Mouse (Mus musculus): Measurements from ENCODE around the gene Cul4a.
"Not testable (repeated sequence)": the region's sequence is repeated elsewhere in the genome, so short reads cannot be mapped to it uniquely, and the experiment has no call there.

Cul4a gene

DNA sequence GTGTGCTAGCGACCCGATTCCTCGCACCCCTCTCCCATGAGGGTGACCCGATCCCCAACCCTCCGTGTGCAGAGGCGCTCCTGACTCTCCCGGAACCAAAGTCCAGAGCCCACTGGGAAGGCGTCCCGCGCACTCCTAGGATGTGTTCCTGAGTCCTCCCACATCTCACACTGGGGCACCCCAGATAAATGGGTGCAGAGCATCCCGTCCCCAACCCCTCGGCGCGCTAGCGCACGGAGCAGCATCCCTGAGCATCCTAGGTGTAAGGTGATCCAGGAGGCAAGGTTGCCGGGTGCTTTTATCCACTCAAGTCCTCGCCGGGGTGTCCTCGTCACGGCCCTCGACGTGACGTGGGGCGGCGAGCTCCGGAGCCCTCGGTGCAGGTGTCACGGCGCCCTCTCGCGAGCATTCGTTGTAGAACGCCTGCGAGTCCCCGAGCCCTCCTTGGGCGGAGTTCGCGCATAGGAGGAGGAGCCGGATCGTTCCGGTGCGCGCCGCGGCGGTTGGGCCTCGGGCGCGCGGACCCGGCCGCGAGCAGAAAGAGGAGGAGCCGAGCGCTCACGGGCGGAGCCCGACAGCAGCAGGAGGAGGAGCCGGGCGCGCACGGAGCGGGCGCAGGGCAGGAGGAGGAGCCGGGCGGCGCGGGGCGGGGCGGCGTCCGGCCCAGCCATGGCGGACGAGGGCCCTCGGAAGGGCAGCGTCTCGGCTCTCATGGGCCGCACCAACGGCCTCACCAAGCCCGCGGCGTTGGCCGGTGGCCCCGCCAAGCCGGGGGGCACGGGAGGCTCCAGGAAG is at the start of gene Cul4a, which contains the start of gene Pcid2:
Gene Cul4a, plus strand, starts transcription at position 535 of the 795 bp plus-strand sequence.
Gene Pcid2, minus strand, starts transcription at position 373 of the 795 bp plus-strand sequence.
- DNase-seq (ENCODE audit: low spot score), result peak; percentile 98

DNA sequence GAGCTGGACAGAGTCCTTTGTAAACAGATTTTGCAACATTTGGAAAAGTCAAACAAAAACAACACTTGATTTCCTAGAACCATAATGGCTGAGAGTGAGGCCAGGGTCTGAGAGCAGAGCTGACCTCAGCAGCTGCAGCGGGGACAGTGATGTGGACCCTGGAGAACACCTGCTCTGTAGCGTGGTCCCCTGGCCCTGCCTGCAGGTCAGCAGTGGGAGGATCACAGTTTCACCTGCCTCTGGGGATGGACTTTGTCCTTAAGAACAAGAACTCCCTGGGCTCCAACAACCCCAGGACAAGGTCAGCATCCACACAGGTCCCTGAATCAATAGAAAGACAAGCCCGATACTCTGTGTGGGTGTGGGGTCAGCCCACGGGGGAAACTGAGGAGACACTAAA is 48.1 kb upstream of the Cul4a start:
- DNase-seq (ENCODE audit: low spot score), result no peak

DNA sequence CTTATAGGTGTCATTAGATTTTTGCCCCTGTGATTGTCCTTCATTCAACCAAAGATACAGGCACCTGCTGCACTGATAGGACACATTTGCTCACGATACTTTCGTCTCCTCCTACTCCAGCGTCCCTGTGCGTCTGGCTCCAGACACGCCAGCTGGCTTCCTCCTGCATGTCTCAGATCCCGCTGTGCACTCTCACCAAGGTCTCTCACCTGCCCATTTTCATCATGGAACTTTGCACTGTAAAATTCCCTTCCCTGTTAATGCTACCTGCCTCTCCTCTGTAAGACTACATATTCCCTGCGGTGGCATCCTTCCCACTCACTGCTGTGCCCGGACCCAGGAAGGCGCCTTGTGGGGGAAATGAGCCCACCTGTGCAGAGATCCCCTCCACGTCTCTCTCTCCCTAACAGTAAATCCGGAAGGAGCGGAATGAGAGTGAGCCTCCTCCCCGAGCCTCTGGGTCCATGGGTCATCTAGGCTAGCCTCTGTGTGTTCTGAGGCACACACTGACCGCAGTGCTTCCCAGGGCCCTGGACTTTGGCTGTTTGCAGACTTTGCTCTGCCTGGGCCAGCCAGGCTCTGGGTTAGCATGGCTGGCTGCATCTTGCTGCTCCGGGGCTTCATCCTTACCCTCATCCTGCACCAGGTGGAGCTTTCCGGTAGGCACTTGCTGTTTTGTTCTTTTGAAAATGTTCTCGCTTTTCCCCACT is 44.8 kb upstream of the Cul4a start, which contains the start of gene Proz:
Gene Proz, plus strand, starts transcription at position 474 of the 710 bp plus-strand sequence.
- DNase-seq (ENCODE audit: low spot score), result no peak

DNA sequence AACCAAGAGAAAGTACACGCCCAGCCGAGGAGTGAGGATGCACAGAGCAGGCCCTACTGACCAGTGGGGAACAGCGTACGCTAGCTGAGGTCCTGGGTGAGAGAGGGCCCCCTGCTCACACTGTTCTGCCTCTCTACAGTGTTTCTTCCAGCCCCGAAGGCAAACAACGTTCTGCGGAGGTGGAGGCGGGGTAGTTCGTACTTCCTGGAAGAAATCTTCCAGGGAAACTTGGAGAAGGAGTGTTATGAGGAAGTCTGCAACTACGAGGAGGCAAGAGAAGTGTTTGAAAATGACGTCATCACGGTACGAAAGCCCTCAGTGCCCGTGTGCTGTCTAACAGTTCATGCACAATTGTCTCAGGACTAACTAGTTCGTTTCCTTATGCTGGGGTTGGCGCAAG is 42.3 kb upstream of the Cul4a start:
- DNase-seq (ENCODE audit: low spot score), result no peak

DNA sequence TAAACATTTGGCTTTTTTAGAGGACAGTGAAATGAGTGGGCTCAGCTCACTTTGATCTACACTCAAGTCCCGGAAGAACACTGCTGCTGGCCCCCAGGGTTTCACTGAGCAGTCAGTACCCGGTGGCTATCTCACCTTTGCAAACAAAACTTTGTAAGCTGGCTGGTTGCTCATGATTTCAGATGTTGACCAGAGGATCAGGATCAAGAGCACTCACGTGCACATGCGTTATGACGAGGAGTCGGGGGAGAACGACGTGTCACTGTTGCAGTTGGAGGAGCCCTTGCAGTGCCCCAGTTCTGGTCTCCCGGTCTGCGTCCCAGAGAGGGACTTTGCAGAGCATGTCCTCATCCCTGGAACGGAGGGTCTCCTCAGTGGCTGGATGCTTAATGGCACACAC is 32.2 kb upstream of the Cul4a start:
- no peak for DNase-seq (ENCODE audit: low spot score)

DNA sequence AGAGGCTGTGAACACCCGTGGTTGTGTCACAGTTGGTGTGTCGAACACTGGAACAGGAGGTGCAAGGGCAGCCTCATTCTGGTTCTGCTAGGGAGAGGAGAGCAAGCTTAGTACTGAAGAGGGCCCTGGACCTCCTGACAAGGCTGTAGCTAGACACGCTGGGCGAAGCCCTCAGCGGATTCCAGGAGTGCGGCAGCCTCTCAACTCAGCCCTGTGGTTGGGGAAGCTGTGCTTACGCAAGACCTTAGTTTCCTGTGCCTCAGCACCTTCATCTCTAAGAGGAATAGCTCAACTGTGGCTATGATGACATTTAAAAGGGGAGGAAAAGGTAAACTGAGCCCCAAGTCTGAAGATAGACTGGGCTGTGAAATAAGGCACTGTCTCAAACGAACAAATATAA is 30.4 kb upstream of the Cul4a start:
- DNase-seq (ENCODE audit: low spot score), result no peak

DNA sequence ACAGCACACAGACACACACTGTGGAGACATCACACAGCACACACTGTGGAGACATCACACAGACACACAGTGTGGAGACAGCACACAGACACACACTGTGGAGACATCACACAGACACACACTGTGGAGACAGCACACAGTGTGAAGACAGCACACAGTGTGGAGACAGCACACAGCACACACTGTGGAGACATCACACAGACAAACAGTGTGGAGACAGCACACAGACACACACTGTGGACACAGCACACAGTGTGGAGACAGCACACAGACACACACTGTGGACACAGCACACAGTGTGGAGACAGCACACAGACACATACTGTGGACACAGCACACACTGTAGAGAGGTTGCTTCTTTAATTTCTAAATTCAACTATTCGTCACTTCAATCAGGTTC is 29.8 kb upstream of the Cul4a start:
- DNase-seq (ENCODE audit: low spot score), result not testable (repeated sequence)

DNA sequence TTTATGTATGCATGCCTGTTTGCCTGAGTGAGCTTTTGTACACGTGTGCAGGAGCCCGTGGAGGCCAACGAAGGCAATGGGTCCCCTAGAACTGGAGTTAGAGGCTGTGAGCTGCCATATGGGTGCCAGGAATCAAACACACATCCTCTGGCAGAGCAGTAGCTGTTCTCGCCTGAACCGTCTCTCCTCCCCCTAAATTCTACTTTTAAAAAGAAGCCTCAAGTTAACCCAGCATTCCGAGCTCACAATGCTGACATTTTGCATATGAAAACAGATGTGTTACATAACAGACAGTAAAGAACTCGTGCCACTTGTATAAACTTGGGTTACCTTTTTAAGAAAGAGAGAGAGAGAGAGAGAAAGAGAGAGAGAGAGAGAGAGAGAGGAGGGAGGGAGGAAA is 27.9 kb upstream of the Cul4a start:
- DNase-seq (ENCODE audit: low spot score), result no peak

DNA sequence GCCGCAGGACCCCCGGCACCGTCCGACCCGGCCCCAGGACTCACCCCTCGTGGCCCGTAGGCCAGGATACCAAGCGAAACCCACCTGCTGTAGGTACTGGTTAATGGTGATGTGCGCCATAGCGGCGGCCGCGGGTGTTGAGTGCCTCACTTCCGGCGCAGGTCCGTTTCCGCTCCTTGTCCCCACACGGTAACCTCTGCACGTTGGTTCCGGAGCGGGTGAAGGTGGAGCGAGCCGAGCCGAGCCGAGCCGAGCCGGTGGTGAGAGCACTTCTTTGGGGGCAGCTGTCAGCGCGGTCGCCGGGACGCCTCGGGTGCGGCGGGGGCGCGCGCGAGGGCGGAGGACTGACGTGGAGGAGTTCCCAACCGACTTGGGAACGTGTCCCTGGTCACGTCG is 732 bp upstream of the Cul4a start:
- DNase-seq (ENCODE audit: low spot score), result peak; percentile 95

DNA sequence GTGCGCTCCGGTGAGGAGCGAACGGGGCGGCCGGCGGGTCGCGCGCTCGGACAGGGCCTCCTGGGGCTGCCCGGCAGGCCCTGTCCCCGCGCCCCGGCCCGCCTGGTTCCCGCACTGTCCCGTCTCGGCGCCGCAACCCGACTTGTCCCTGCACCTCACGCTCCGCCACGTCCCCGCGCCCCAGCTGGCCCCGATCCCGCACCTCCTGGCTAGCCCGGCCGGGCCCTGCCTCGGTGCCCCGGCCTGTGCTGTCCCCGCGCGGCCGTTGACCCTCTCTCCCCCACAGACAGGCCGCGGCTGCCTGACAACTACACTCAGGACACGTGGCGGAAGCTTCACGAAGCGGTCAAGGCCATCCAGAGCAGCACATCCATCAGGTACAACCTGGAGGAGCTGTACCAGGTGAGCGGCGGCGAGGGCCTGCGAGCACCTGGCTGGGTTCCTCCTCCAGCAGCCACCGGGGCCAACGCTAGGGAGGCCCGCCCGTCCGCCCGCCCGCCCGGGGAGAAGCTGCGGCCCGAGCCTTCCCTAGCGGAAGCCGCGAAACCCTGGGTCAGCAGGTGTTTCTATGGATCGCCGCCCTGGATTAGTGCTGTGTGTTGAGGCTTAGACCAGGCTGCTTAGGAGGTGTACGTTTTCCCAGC is 609 bp downstream of the Cul4a start:
- peak; percentile 55 for DNase-seq (ENCODE audit: low spot score)

DNA sequence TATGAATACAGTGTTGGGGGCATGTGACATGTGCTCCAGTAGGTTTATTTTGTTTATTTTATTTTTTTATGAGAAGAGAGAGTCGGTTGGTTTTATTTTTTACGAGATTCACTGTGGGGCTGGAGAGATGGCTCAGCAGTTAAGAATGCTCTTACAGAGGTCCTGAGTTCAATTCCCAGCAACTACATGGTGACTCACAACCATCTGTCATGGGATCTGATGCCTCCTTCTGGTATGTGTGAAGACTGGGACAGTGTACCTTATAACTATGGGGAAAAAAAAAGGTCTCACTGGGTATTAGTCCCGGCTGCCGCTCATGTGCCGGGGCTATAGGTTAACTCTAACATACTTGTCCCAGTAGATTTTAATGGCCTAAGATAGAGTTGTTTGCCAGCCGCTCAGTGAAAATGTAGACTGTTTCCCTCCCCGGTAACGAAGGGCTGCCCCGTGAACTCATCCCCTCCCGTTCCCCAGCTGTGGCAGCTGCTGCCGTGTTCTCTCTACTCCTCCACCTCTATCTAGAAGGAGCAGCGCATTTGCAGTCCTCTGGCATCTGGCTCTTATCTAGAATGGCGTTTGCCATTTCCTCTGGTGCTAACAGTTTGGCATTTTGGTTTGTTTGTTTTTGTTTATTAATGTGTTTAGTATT is 2.7 kb downstream of the Cul4a start:
- no peak for DNase-seq (ENCODE audit: low spot score)

DNA sequence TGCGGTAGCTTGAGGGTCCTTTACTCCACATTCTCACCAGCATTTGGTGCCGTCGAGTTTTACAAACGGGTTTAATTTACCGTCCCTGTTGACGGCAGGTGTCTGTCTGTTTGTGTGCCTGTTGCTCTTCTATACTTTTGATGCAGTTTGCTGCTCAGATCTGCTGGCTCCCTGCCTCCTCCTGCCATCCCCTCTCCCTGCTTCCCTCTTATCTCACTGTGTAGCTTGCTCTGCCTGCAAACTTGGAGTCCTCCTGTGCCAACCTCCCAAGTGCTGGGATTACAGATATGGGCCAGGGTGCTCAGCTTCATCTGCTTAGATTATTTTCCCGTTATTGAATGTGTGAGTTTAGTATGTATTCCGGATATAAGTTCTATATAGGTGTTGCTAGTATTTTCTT is 3.5 kb downstream of the Cul4a start:
- no peak for DNase-seq (ENCODE audit: low spot score)

DNA sequence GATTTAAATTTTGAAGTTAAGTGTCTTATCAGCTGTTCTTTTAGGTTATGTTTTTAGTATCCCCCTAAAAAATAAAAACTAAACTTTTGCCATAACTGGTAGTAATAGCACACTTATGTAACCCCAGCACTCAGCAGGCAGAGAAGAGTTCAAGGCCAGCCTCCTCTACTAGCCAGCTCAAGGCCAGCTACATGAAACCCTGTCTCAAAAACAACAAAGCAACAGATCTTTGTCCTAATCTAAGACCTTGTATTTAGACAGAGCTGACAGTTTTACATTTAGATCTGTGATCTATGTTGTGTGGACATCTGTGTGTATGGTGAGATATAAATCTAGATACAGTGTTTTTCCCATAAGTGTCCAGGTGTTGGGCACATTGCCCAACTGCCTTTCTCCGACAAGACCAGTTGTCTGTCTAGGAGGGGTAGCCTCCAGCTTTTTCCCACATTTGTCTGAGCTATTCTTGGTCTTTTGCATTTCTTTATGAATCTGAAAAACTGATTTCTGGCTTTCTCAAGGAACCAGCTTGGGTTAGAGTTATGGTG is 4.1 kb downstream of the Cul4a start:
- no peak for DNase-seq (ENCODE audit: low spot score)

DNA sequence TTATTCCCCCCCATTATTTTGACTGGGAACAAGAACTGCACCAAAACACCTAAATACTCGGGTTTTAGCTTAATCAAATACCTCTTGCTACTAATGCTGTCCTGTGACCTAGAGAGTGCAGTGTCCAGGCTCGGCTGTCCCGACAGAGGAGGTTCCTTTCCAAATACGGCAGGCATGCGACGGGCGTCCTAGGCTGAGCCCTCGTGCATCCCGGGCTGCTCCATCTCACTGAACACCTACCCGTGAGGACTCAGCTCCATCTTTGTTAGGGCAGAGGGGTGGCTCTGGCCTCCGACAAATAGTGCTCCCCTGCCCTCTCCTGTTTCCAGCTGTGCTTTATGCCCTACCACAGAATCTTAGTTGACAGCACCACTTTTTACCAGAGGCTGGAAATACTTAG is 6.5 kb downstream of the Cul4a start:
- no peak for DNase-seq (ENCODE audit: low spot score)

DNA sequence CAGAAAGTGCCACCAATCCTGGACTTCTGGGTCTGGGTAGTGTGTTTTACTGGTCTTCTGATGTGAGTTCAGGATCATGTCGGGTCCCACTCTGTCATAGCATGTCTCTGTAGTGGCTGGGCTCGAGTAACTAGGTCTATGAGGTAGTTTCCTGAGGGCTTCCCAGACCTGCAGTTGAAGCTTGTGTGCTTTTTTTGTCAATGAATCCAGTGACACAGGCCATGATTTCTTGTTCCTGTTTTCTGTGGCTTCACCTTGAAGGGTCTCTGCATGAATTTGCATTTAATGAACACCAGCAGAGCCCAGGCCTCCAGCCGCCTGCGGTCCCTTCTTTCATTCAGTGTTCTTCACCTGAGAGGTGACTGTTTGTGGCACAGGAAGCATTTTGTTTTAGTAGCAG is 7.8 kb downstream of the Cul4a start:
- no peak for DNase-seq (ENCODE audit: low spot score)

DNA sequence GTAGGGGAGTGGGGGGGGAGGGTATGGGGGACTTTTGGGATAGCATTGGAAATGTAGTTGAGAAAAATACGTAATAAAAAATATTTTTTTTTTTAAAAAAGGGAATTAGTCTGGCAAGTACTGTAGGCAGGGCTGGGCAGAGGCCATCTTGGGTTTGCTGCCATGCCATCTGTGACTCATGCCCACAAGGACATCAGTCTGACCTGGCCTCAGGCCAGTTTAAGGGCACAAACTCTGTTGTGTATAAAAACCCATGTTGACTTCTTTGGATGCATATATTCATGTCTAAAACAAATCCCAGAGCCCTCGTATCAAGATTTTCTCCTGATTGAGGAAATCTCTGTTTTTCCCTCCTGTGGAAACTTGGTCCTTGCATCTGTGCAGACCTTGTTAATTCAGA is 11.7 kb downstream of the Cul4a start:
- no peak for DNase-seq (ENCODE audit: low spot score)

DNA sequence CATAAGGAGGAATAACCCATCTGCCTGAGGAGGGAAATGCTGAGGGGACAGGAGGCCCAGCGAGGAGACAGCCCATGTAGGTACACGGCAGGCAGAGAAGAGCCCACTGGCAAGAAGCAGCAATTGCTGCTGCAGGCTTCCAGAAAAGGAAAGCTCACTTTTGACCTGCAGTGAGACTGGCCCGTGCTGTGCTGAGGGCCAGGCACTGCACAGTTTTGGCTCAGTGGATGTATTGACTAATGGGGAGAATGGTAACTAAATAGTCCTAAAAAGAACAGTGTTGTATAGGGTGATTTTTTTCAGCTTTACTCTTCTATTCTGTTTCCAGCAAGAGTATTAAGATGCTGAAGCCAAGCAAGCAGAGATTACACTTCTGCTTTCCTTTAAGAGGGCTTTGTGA is 13.1 kb downstream of the Cul4a start:
- DNase-seq (ENCODE audit: low spot score), result no peak

DNA sequence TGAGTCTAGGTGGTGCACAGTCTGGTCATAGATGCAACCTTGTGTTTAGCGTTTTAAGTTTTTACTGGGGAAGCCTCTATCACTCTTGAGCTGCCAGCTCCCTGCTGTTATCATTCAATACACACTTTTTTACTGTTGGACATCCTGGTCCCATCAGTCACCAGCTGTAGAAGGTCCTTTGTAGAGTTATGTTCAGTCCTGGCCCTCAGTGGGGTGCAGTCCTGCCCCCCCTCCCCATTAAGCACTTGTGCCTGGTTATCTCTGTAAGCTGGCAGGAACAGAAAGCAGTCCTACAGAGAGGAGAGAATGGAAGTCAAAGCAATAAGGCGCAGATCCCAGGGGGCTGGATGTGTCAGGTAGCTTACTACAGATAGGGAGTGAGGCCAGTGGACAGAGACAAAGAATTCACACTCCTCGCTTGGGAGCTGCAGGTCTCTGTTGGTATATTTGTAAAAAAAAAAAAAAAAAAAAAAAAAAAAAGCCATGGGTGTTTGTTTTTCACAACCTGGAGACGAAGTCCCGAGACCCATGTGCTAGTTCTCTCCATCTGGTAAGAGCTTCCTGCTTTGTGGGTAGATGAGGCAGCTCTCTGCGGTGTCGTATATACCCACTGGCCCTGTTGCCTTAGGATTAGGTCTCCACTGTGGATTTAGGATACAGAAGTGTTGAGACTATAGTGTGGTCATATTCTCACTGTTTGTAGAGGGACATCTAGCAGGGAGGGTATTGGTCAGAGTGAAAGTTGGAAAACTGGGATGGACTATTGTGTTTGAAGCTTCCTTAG is 15.7 kb downstream of the Cul4a start:
- DNase-seq (ENCODE audit: low spot score), result no peak

DNA sequence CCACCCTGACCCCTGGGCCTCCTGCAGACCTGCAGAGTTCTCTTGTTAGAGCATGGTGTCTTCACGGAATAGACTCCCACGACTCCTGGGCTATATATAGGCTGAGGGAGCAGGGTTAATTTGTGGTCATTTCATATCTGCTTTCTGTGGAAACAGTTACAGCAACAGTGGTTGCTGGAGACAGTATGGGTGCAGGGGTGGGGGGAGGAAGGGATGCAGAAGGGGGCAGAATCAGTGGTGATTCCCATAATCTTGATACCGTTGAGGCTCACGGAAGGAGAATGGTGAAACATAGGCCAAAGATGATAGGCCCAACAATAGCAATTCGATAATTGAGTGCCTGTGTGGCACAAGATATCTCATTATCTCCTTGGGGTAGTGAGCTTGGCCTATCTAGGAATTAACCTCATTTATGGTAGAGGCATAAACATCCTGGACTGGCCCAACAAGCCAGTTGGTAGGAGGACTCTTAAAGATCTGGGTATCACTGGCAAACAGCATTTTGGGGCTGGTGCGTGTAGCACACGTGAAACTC is 17.5 kb downstream of the Cul4a start:
- no peak for DNase-seq (ENCODE audit: low spot score)

DNA sequence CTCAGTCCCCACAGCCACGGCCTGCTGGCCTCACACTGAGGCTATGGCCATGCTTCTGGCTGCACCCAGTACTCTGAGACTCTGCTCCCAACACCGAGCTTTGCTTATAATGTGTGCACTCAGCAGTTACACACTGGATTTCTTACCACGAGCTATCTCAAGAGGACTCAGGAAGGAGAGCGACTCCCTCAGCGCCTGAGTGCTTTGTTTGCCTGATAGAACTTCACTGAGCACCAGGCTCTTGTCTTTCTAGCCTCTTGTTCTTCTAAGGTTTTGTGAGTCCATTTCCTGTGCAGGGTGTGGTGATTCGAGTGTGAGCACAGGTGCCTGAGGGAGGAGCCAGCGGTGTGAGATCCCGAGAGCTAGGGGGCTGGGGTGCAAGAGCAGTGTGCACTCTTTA is 19.5 kb downstream of the Cul4a start:
- no peak for DNase-seq (ENCODE audit: low spot score)

DNA sequence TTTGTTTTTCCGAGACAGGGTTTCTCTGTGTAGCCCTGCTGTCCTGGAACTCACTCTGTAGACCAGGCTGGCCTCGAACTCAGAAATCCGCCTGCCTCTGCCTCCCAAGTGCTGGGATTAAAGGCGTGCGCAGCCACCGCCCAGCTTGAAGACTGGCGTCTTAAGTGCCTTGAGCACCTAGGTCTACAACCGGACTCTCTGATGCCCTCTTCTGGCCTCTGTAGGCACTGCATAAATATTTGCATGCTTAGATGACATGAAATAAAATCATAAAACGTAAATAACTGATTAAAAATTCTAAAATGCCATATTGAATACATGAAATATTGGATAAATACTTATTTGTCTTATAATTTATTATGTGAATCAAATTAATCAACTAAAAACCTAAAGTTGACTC is 26.8 kb downstream of the Cul4a start:
- DNase-seq (ENCODE audit: low spot score), result peak; percentile 48
